In the genomic region with DNA sequence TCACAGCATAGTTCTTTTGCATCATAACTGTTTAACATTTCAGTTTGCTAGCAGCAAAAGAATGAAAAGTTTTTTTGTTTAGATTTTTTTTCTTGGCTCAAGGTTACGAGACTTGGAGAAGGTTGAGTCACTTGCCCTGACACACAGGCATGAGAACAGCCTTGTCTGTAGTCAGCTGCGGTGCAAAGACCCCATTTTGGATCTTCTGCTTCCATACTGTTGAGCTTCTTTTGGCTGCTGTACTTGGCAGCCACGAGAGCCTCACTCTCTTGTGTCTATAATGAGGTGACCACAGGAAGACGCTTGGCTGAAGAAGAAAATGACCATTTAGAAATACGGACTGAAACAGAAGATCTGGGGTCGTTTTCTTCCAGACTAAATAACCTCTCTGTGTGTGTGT, we compare ENCODE assay signal across 18 mouse cellular contexts.
"Had no signal": no experiment of that assay in that cellular context is flagged by ENCODE, and none has a peak within 500 bp of the region (broad histone marks: within the 10 kb centered on the region; RNA-seq: fewer than 3 reads in every experiment).

No protein-coding gene starts in this region.

- H3K9me3 ChIP-seq: liver, embryonic 12.5 days; neural tube, embryonic 13.5 days; neural tube, embryonic 15.5 days had no signal

- H3K4me1 ChIP-seq: liver, embryonic 12.5 days had no signal

- ATAC-seq: liver, embryonic 12.5 days; midbrain, embryonic 16.5 days had no signal

- H3K4me3 ChIP-seq: liver, embryonic 12.5 days; midbrain, embryonic 10.5 days; midbrain, embryonic 12.5 days; myocyte; neural tube, embryonic 13.5 days; neural tube, embryonic 15.5 days had no signal

- H3K4me2 ChIP-seq: liver, embryonic 12.5 days; midbrain, embryonic 12.5 days; neural tube, embryonic 13.5 days; neural tube, embryonic 15.5 days had no signal

- DNase-seq: lung, postnatal 10 days; midbrain, embryonic 14.5 days; retina, postnatal 1 day; right cerebral cortex, adult 18-20 months; right cerebral cortex, postnatal 25 days; right cerebral cortex, postnatal 4 days; spleen, adult 18-20 months; thymus, adult 18-20 months; thymus, postnatal 14 days; thymus, postnatal 36 days had no signal

- H3K9ac ChIP-seq: liver, embryonic 12.5 days; liver, embryonic 14.5 days; midbrain, embryonic 12.5 days; neural tube, embryonic 13.5 days; neural tube, embryonic 15.5 days had no signal

- H3K36me3 ChIP-seq: liver, embryonic 12.5 days; midbrain, embryonic 12.5 days; neural tube, embryonic 13.5 days; neural tube, embryonic 15.5 days had no signal

- H3K27me3 ChIP-seq: neural tube, embryonic 13.5 days; neural tube, embryonic 15.5 days had no signal

- H3K27ac ChIP-seq: liver, embryonic 12.5 days; liver, embryonic 14.5 days; midbrain, embryonic 10.5 days; midbrain, embryonic 12.5 days; neural tube, embryonic 13.5 days; neural tube, embryonic 15.5 days had no signal
